Mouse (Mus musculus): ENCODE data around the gene Ift122. TPM values are rescaled to one million over a fixed set of nuclear protein-coding genes. Genes with fewer than 3 reads are reported as not detected.

Ift122 gene
- polyA plus RNA-seq, 1 experiment: 4.6 TPM

GRCm38 (mm10) chr6:115877239-115877638, 24.0 kb downstream of the Ift122 start:
- WGBS: 57% methylated on average over 2 of the region's 2 CpGs
- Histone ChIP-seq H3K27ac (ENCODE audit: insufficient read depth, low read length) (no peak overlapping the region), H3K4me1 (ENCODE audit: control insufficient read depth, insufficient read depth, insufficient read length) (no peaks in the 10 kb centered on the region), H3K36me3 (ENCODE audit: control insufficient read depth, insufficient read depth, low read length) (no peaks in the 10 kb centered on the region), H3K4me3 (ENCODE audit: extremely low read depth, insufficient read depth, insufficient read length) (no peak overlapping the region), H3K27me3 (ENCODE audit: control insufficient read depth, insufficient read depth, low read length) (no peaks in the 10 kb centered on the region)
- TF ChIP-seq CTCF (IDR thresholded peaks at IDR 0.05; ENCODE audit: extremely low read depth, insufficient read depth, insufficient read length, insufficient replicate concordance) (no peak), POLR2A (IDR thresholded peaks at IDR 0.05; ENCODE audit: low read depth, low read length) (no peak)
- DNase-seq (ENCODE audit: low read depth in 1 of 2, low spot score in 2 of 2): no peak

DNA sequence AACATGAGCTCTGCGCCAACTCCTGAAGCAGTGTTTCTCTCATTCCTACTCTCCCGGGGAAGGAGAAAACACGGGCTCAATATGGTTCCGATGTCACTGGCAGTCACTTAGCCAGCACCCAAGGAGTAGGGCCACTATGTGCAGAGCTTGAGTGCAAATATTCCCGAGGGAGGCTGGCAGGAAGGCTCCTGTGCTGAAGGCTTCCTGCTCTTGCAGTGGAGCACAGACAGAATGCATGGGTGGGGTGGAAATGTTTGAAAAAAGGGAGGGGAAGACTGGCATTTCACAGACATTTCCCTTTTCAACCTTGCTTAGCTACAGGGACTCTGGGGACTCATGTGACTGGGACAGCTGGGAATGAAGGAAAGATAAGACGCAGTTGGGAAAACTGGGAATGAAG, 25.4 kb downstream of the Ift122 start:
- WGBS: 72% methylated on average over 6 of the region's 6 CpGs
- Histone ChIP-seq H3K4me3 (ENCODE audit: extremely low read depth, insufficient read depth, insufficient read length) (no peak overlapping the region), H3K27ac (ENCODE audit: insufficient read depth, low read length) (no peak overlapping the region), H3K4me1 (ENCODE audit: control insufficient read depth, insufficient read depth, insufficient read length) (no peaks in the 10 kb centered on the region), H3K27me3 (ENCODE audit: control insufficient read depth, insufficient read depth, low read length) (no peaks in the 10 kb centered on the region), H3K36me3 (ENCODE audit: control insufficient read depth, insufficient read depth, low read length) (no peaks in the 10 kb centered on the region)
- DNase-seq (ENCODE audit: low read depth in 1 of 2, low spot score in 2 of 2): no peak
- TF ChIP-seq POLR2A (IDR thresholded peaks at IDR 0.05; ENCODE audit: low read depth, low read length): no peak
- TF ChIP-seq CTCF (IDR thresholded peaks at IDR 0.05; ENCODE audit: extremely low read depth, insufficient read depth, insufficient read length, insufficient replicate concordance): no peak

DNA sequence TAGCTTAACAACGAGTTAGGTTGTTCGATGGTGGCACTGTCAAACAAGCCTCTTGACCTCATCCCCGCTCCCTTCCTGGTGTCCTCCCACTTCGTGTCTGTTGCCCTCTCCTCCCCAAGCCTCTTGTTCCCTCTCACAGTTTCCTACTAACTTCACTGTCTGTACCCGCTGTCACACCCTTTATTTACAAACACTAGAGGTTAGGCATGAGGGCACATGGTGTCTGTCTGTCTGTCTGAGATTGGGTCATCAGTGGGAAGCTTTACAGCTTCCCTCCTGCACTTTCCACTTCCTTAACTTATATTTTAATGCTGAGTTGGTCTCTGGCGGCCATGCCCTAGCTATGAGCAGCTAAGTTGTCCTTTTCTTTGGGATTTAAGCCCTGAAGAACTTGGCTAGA, 26.5 kb downstream of the Ift122 start:
- TF ChIP-seq CTCF (IDR thresholded peaks at IDR 0.05; ENCODE audit: extremely low read depth, insufficient read depth, insufficient read length, insufficient replicate concordance): no peak
- TF ChIP-seq POLR2A (IDR thresholded peaks at IDR 0.05; ENCODE audit: low read depth, low read length): no peak
- Histone ChIP-seq H3K27ac (ENCODE audit: insufficient read depth, low read length) (no peak overlapping the region), H3K27me3 (ENCODE audit: control insufficient read depth, insufficient read depth, low read length) (no peaks in the 10 kb centered on the region), H3K36me3 (ENCODE audit: control insufficient read depth, insufficient read depth, low read length) (no peaks in the 10 kb centered on the region), H3K4me1 (ENCODE audit: control insufficient read depth, insufficient read depth, insufficient read length) (no peaks in the 10 kb centered on the region), H3K4me3 (ENCODE audit: extremely low read depth, insufficient read depth, insufficient read length) (no peak overlapping the region)
- 82% methylated on average over 6 of the region's 6 CpGs for WGBS
- no peak for DNase-seq (ENCODE audit: low read depth in 1 of 2, low spot score in 2 of 2)

- H3K27me3 ChIP-seq (ENCODE audit: control insufficient read depth, insufficient read depth, low read length): no peaks in the 10 kb centered on the region
- no peak overlapping the region for H3K27ac ChIP-seq (ENCODE audit: insufficient read depth, low read length)
- 89% methylated on average over 8 of the region's 8 CpGs for WGBS
- DNase-seq (ENCODE audit: low read depth in 1 of 2, low spot score in 2 of 2): no peak
- no peaks in the 10 kb centered on the region for H3K36me3 ChIP-seq (ENCODE audit: control insufficient read depth, insufficient read depth, low read length)
- H3K4me1 ChIP-seq (ENCODE audit: control insufficient read depth, insufficient read depth, insufficient read length): no peaks in the 10 kb centered on the region
- no peak for TF ChIP-seq CTCF (IDR thresholded peaks at IDR 0.05; ENCODE audit: extremely low read depth, insufficient read depth, insufficient read length, insufficient replicate concordance)
- H3K4me3 ChIP-seq (ENCODE audit: extremely low read depth, insufficient read depth, insufficient read length): no peak overlapping the region
Observed at GRCm38 (mm10) chr6:115880751-115881150, 27.5 kb downstream of the Ift122 start.

DNA sequence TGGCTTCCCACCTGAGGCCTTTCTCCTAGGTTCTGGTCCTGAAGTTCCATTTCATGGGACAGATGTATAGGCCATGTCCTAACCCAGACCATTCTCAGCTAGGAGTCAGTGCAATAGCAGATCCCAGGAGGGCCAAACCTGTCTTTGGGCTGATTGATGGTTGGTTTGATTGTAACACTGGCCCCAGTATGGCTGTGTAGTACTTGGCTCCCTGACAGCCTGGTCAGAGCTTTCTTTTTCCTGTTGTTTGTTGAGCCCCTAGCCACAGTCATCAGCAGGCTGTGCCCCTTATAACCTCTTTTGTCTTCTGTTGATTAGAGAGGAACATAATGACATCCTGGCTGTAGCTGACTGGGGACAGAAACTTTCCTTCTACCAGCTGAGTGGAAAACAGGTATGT, 30.7 kb downstream of the Ift122 start:
- TF ChIP-seq POLR2A (IDR thresholded peaks at IDR 0.05; ENCODE audit: low read depth, low read length) (no peak), CTCF (IDR thresholded peaks at IDR 0.05; ENCODE audit: extremely low read depth, insufficient read depth, insufficient read length, insufficient replicate concordance) (no peak)
- Histone ChIP-seq H3K27ac (ENCODE audit: insufficient read depth, low read length) (no peak overlapping the region), H3K4me1 (ENCODE audit: control insufficient read depth, insufficient read depth, insufficient read length) (no peaks in the 10 kb centered on the region), H3K36me3 (ENCODE audit: control insufficient read depth, insufficient read depth, low read length) (no peaks in the 10 kb centered on the region), H3K27me3 (ENCODE audit: control insufficient read depth, insufficient read depth, low read length) (no peaks in the 10 kb centered on the region), H3K4me3 (ENCODE audit: extremely low read depth, insufficient read depth, insufficient read length) (no peak overlapping the region)
- no peak for DNase-seq (ENCODE audit: low read depth in 1 of 2, low spot score in 2 of 2)

GRCm38 (mm10) chr6:115886894-115887293, 33.6 kb downstream of the Ift122 start:
- Histone ChIP-seq H3K4me1 (ENCODE audit: control insufficient read depth, insufficient read depth, insufficient read length) (no peaks in the 10 kb centered on the region), H3K27ac (ENCODE audit: insufficient read depth, low read length) (no peak overlapping the region), H3K4me3 (ENCODE audit: extremely low read depth, insufficient read depth, insufficient read length) (no peak overlapping the region), H3K36me3 (ENCODE audit: control insufficient read depth, insufficient read depth, low read length) (no peaks in the 10 kb centered on the region), H3K27me3 (ENCODE audit: control insufficient read depth, insufficient read depth, low read length) (no peaks in the 10 kb centered on the region)
- TF ChIP-seq POLR2A (IDR thresholded peaks at IDR 0.05; ENCODE audit: low read depth, low read length): no peak
- no peak for TF ChIP-seq CTCF (IDR thresholded peaks at IDR 0.05; ENCODE audit: extremely low read depth, insufficient read depth, insufficient read length, insufficient replicate concordance)
- 32% methylated on average over 4 of the region's 4 CpGs for WGBS
- no peak for DNase-seq (ENCODE audit: low read depth in 1 of 2, low spot score in 2 of 2)

- no peak overlapping the region for H3K4me3 ChIP-seq (ENCODE audit: extremely low read depth, insufficient read depth, insufficient read length)
- H3K27me3 ChIP-seq (ENCODE audit: control insufficient read depth, insufficient read depth, low read length): no peaks in the 10 kb centered on the region
- TF ChIP-seq POLR2A (IDR thresholded peaks at IDR 0.05; ENCODE audit: low read depth, low read length) (no peak), CTCF (IDR thresholded peaks at IDR 0.05; ENCODE audit: extremely low read depth, insufficient read depth, insufficient read length, insufficient replicate concordance) (no peak)
- DNase-seq (ENCODE audit: low read depth in 1 of 2, low spot score in 2 of 2): no peak
- H3K27ac ChIP-seq (ENCODE audit: insufficient read depth, low read length): no peak overlapping the region
- H3K36me3 ChIP-seq (ENCODE audit: control insufficient read depth, insufficient read depth, low read length): no peaks in the 10 kb centered on the region
- no peaks in the 10 kb centered on the region for H3K4me1 ChIP-seq (ENCODE audit: control insufficient read depth, insufficient read depth, insufficient read length)
- 94% methylated on average over 3 of the region's 3 CpGs for WGBS
Observed at GRCm38 (mm10) chr6:115888296-115888695, 35.0 kb downstream of the Ift122 start.
